Mouse (Mus musculus): ENCODE measurements around the gene Shcbp1l.
"Not testable (repeated sequence)": the region's sequence is repeated elsewhere in the genome, so short reads cannot be mapped to it uniquely, and the experiment has no call there.

Shcbp1l gene

GRCm38 (mm10) chr1:153417805-153418204 lies 7.2 kb upstream of the Shcbp1l start:
- DNase-seq (ENCODE audit: low spot score in 2 of 2) = not testable (repeated sequence)

GRCm38 (mm10) chr1:153424271-153424670 lies 691 bp upstream of the Shcbp1l start:
- no peak for DNase-seq (ENCODE audit: low spot score in 2 of 2)

- no peak for DNase-seq (ENCODE audit: low spot score in 2 of 2)
Measured at GRCm38 (mm10) chr1:153431158-153431557, 6.2 kb downstream of the Shcbp1l start.

- no peak for DNase-seq (ENCODE audit: low spot score in 2 of 2)
Measured at GRCm38 (mm10) chr1:153431701-153432100, 6.7 kb downstream of the Shcbp1l start.

GRCm38 (mm10) chr1:153432329-153432728 lies 7.4 kb downstream of the Shcbp1l start:
- no peak for DNase-seq (ENCODE audit: low spot score in 2 of 2)

- no peak for DNase-seq (ENCODE audit: low spot score in 2 of 2)
Measured at GRCm38 (mm10) chr1:153433851-153434589, 9.1 kb downstream of the Shcbp1l start.

- no peak for DNase-seq (ENCODE audit: low spot score in 2 of 2)
Measured at GRCm38 (mm10) chr1:153437536-153437935, 12.6 kb downstream of the Shcbp1l start.

GRCm38 (mm10) chr1:153440752-153441151 lies 15.8 kb downstream of the Shcbp1l start:
- no peak for DNase-seq (ENCODE audit: low spot score in 2 of 2)

GRCm38 (mm10) chr1:153441656-153442055 lies 16.7 kb downstream of the Shcbp1l start:
- no peak for DNase-seq (ENCODE audit: low spot score in 2 of 2)

GRCm38 (mm10) chr1:153443019-153443418 lies 18.1 kb downstream of the Shcbp1l start:
- no peak for DNase-seq (ENCODE audit: low spot score in 2 of 2)

GRCm38 (mm10) chr1:153443632-153444031 lies 18.7 kb downstream of the Shcbp1l start:
- no peak for DNase-seq (ENCODE audit: low spot score in 2 of 2)

GRCm38 (mm10) chr1:153446120-153446831 lies 21.3 kb downstream of the Shcbp1l start:
- no peak for DNase-seq (ENCODE audit: low spot score in 2 of 2)

GRCm38 (mm10) chr1:153451237-153452154 lies 26.5 kb downstream of the Shcbp1l start:
- no peak for DNase-seq (ENCODE audit: low spot score in 2 of 2)

GRCm38 (mm10) chr1:153453146-153453642 lies 28.2 kb downstream of the Shcbp1l start:
- no peak for DNase-seq (ENCODE audit: low spot score in 2 of 2)

GRCm38 (mm10) chr1:153456137-153456536 lies 31.2 kb downstream of the Shcbp1l start:
- DNase-seq (ENCODE audit: low spot score in 2 of 2) = no peak

- DNase-seq (ENCODE audit: low spot score in 2 of 2) = no peak
Measured at GRCm38 (mm10) chr1:153461796-153462195, 36.8 kb downstream of the Shcbp1l start.

- DNase-seq (ENCODE audit: low spot score in 2 of 2) = no peak
Measured at GRCm38 (mm10) chr1:153479296-153479695, 54.3 kb downstream of the Shcbp1l start.

GRCm38 (mm10) chr1:153480386-153481024 lies 55.5 kb downstream of the Shcbp1l start:
- peak in 1 of 2 experiments; percentile 44 for DNase-seq (ENCODE audit: low spot score in 2 of 2)

GRCm38 (mm10) chr1:153481025-153481412 lies 56.1 kb downstream of the Shcbp1l start:
- no peak for DNase-seq (ENCODE audit: low spot score in 2 of 2)

GRCm38 (mm10) chr1:153485201-153485796 lies 60.3 kb downstream of the Shcbp1l start:
- DNase-seq (ENCODE audit: low spot score in 2 of 2) = no peak

- not testable (repeated sequence) for DNase-seq (ENCODE audit: low spot score in 2 of 2)
Measured at GRCm38 (mm10) chr1:153486120-153486519, 61.2 kb downstream of the Shcbp1l start.
